8 mouse cellular contexts compared by ENCODE assay signal in the genomic region with DNA sequence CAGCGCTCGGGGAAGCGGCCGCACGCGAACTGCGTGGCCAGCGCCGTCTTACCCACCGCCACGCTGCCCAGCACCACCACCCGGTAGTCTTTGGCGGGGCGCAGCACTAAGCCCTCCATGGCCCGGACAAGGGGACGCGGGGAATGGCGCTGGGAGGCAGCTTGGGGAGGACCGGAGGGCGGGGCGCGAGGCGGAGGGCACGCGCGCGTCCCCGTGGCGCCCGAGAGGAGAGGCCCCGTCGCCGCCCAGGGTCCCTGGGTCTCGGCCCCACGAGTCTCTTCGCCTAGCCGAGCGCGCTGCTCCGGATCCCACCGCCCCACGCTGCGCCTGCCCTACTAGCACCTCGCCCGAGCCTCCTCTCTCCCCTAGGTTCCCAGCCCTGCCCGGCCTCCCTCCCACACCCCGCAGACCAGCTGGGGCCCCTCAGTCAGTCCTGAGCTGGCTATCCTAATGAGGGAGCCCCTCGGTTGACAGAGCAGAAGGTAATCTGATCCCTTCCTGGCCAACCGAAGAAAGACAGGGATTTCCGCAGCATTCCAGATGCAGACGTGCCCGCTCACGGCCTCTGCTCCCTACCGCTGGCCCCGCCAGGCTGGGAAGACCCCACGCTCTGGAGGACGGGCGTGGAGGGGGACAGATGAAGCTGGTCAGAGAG. TPM values are rescaled to one million over a fixed set of nuclear protein-coding genes. Genes with fewer than 3 reads are reported as not detected.
DNase-seq lines count a peak whose midpoint lies in the region; ATAC-seq and TF ChIP-seq lines count a peak whose summit lies in the region.

A gene (minus strand): TSS at position 172 of the 655 bp plus-strand sequence.

- peaks cover 4% of the 10 kb centered on the region; the same call in 1 of the 2 replicates for H3K4me1 ChIP-seq in lung, embryonic 14.5 days (ENCODE audit: insufficient read depth)
- peaks cover 19% of the 10 kb centered on the region for H3K4me1 ChIP-seq in heart, embryonic 15.5 days (replicated peaks)
- H3K4me1 ChIP-seq in limb, embryonic 13.5 days: peaks cover 27% of the 10 kb centered on the region
- H3K4me1 ChIP-seq in neural tube, embryonic 14.5 days (ENCODE audit: control insufficient read depth, insufficient read depth, low read length): peaks cover 12% of the 10 kb centered on the region

- peak; percentile 79 for DNase-seq in lung, embryonic 14.5 days
- no peak for DNase-seq in lung, postnatal 14 days
- DNase-seq in embryo, embryonic 10 days (ENCODE audit: low spot score): peak; percentile 89
- no peak for DNase-seq in left cerebral cortex, postnatal 36 days (ENCODE audit: low spot score in 2 of 2)
- DNase-seq in urinary bladder, adult 18-20 months (ENCODE audit: low spot score in 2 of 2): no peak

- no peaks in the 10 kb centered on the region for H3K36me3 ChIP-seq in lung, embryonic 14.5 days (ENCODE audit: insufficient read depth)
- no peaks in the 10 kb centered on the region for H3K36me3 ChIP-seq in heart, embryonic 15.5 days
- H3K36me3 ChIP-seq in limb, embryonic 13.5 days: no peaks in the 10 kb centered on the region
- no peaks in the 10 kb centered on the region for H3K36me3 ChIP-seq in neural tube, embryonic 14.5 days (ENCODE audit: control insufficient read depth, insufficient read depth, low read length)

- peak; percentile 95 for ATAC-seq in lung, embryonic 14.5 days (ENCODE audit: insufficient read depth)
- ATAC-seq in heart, embryonic 15.5 days (replicated peaks; ENCODE audit: insufficient number of reproducible peaks, insufficient read depth, low FRiP score, low read depth): peak; percentile 72
- peak; percentile 89 for ATAC-seq in limb, embryonic 13.5 days (ENCODE audit: low FRiP score, low read depth)
- ATAC-seq in neural tube, embryonic 14.5 days (ENCODE audit: low read depth): peak; percentile 58; the same call in 1 of the 2 replicates

- under 1% methylated on average over 57 of the region's 58 CpGs for WGBS in lung, embryonic 14.5 days
- under 1% methylated on average over 56 of the region's 58 CpGs for WGBS in heart, embryonic 15.5 days
- WGBS in limb, embryonic 13.5 days: under 1% methylated on average over 51 of the region's 58 CpGs
- WGBS in neural tube, embryonic 14.5 days: 0% methylated on average over 42 of the region's 58 CpGs

- H3K4me3 ChIP-seq in lung, embryonic 14.5 days (ENCODE audit: low read depth, low read length): peak within 1 kb of the TSS; percentile 50
- H3K4me3 ChIP-seq in heart, embryonic 15.5 days: peak within 1 kb of the TSS; percentile 53
- H3K4me3 ChIP-seq in limb, embryonic 13.5 days: peak within 1 kb of the TSS; percentile 55
- H3K4me3 ChIP-seq in neural tube, embryonic 14.5 days (ENCODE audit: low read depth, low read length): peak within 1 kb of the TSS; percentile 26

- TF ChIP-seq CTCF in lung, embryonic 14.5 days (IDR thresholded peaks at IDR 0.05; ENCODE audit: low read depth): no peak

- intact Hi-C loops in left cerebral cortex, postnatal 36 days (cut with DNase I): no loop called here

- H3K27ac ChIP-seq in lung, embryonic 14.5 days (ENCODE audit: low read depth): peak within 1 kb of the TSS; percentile 46; the same call in 1 of the 2 replicates
- peak within 1 kb of the TSS; percentile 16; the same call in 1 of the 2 replicates for H3K27ac ChIP-seq in heart, embryonic 15.5 days
- H3K27ac ChIP-seq in limb, embryonic 13.5 days: peak within 1 kb of the TSS; percentile 29; the same call in 1 of the 2 replicates
- H3K27ac ChIP-seq in neural tube, embryonic 14.5 days (ENCODE audit: low read depth, low read length): no peak within 1 kb of the TSS

- H3K4me2 ChIP-seq in lung, embryonic 14.5 days: peak within 1 kb of the TSS; percentile 91
- peak within 1 kb of the TSS; percentile 88 for H3K4me2 ChIP-seq in heart, embryonic 15.5 days
- H3K4me2 ChIP-seq in limb, embryonic 13.5 days (replicated peaks): peak within 1 kb of the TSS; percentile 86
- H3K4me2 ChIP-seq in neural tube, embryonic 14.5 days (ENCODE audit: low read depth, low read length): peak within 1 kb of the TSS; percentile 50

- no peaks in the 10 kb centered on the region for H3K9me3 ChIP-seq in lung, embryonic 14.5 days (ENCODE audit: low read depth, low read length)
- H3K9me3 ChIP-seq in heart, embryonic 15.5 days (replicated peaks): no peaks in the 10 kb centered on the region
- no peaks in the 10 kb centered on the region for H3K9me3 ChIP-seq in limb, embryonic 13.5 days
- H3K9me3 ChIP-seq in neural tube, embryonic 14.5 days (ENCODE audit: control insufficient read depth, low read length): no peaks in the 10 kb centered on the region

- H3K9ac ChIP-seq in lung, embryonic 14.5 days: peak within 1 kb of the TSS; percentile 59
- H3K9ac ChIP-seq in heart, embryonic 15.5 days: peak within 1 kb of the TSS; percentile 43
- peak within 1 kb of the TSS; percentile 68 for H3K9ac ChIP-seq in limb, embryonic 13.5 days
- H3K9ac ChIP-seq in neural tube, embryonic 14.5 days (replicated peaks; ENCODE audit: low read depth, low read length): no peak within 1 kb of the TSS; the same call in 1 of the 2 replicates

- peaks cover 34% of the 10 kb centered on the region for H3K27me3 ChIP-seq in lung, embryonic 14.5 days (ENCODE audit: insufficient read depth, low read length)
- peaks cover 70% of the 10 kb centered on the region for H3K27me3 ChIP-seq in heart, embryonic 15.5 days
- H3K27me3 ChIP-seq in limb, embryonic 13.5 days: peaks cover 79% of the 10 kb centered on the region
- H3K27me3 ChIP-seq in neural tube, embryonic 14.5 days (ENCODE audit: control insufficient read depth, insufficient read depth, low read length): peaks cover 33% of the 10 kb centered on the region

RNA-seq across cellular contexts. Expression of the gene that starts here (rescaled TPM):
- 8.1 and 10.8 TPM in 2 replicates for polyA plus RNA-seq in lung, embryonic 14.5 days (2014; fragmentation: Nextera tagmentation; extraction: Ambion mirVana)
- 2.0 and 5.2 TPM in 2 replicates for polyA plus RNA-seq in heart, embryonic 15.5 days (2015; fragmentation: Nextera tagmentation; extraction: Ambion mirVana)
- polyA plus RNA-seq in limb, embryonic 13.5 days (2015; fragmentation: Nextera tagmentation; extraction: Ambion mirVana): 9.0 and 9.1 TPM in 2 replicates
- polyA plus RNA-seq in neural tube, embryonic 14.5 days (2014; fragmentation: Nextera tagmentation; extraction: Ambion mirVana): 1.3 and 1.5 TPM in 2 replicates
- 1 to 10 TPM; 4.0 to 4.5 TPM for total RNA-seq in left cerebral cortex, postnatal 36 days (2021)

Comparison
In these comparisons a context has a peak if more than half of its experiments do, and no peak if none do; other contexts are left out.
1. DNase-seq: peak in lung, embryonic 14.5 days (single experiment) and embryo, embryonic 10 days (single experiment); none in lung, postnatal 14 days (single experiment), left cerebral cortex, postnatal 36 days (0 of 2) and urinary bladder, adult 18-20 months (0 of 2).
2. Peak in every context shown above with its lines, with median percentiles within 50 percentile points of each other: ATAC-seq, H3K4me2 ChIP-seq and H3K4me3 ChIP-seq.